Mouse (Mus musculus): Measurements from ENCODE around the gene Olfr1383. TPM values are rescaled to one million over a fixed set of nuclear protein-coding genes. Genes with fewer than 3 reads are reported as not detected.

Olfr1383 gene
- not detected for polyA plus RNA-seq (2015; fragmentation: Illumina TruSeq; extraction: RNeasy Lipid Tissue Mini Kit (QIAGEN cat#74804); ENCODE audit: low read depth, low replicate concordance)

DNA sequence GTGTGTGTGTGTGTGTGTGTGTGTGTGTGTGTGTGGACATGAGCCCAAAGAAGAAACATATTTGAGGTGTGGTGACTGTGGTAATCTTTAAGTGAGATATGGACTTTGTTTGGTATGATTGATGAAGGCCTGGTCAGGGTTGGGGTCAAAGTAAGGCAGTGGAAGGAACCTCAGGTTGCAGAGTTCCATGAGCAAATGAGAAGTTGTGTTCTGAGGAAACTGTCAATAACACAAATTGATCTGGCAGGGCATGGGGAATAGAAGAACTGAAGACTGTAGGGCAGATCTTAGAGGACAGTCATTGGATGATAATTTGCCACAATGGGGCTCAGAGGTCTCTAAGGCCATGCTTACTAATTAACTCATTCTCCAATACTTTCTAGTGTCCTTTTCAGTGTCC lies at the start of gene Olfr1383:
TSS of gene Olfr1383 (plus strand) at position 301 of the 400 bp plus-strand sequence.

DNA sequence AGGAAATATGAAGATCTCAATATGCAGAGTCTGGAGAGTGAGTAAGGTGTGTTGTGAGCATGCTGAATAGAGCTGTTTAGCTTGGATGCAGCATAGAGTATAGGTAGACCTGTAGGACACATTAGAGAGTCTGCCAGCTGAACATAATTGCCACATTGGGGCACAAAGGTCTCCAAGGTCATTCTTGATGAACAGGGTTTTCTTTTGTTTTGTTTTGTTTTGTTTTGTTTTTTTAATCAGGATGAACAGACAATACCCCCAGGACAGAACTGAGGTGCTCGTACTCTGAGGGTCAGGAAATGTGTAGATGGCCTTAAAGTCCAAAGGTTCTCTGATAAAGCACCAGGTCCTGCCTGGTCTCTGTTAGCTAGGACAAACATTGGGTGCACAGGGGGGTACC lies 30.7 kb upstream of the Olfr1383 start, which contains the start of gene Olfr1385:
TSS of gene Olfr1385 (plus strand) at position 301 of the 400 bp plus-strand sequence.

DNA sequence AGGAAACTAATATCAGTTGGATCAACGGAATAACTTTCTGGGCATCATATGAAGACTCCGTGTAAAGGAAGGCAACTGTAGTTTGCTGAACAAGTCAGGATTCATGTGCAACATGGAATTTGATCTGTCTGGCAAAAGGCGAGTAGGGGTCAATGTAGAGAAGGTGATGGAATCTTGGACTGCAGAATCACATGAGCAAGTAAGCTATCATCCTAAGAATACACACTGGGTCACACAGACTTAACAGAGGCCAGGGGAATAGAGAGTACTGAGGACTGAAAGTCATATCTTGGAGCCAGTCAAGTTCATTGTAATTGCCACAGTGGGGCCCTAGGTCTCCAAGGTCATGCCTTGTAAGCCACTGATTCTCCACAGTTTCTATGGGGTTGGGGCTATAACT lies 8.5 kb downstream of the Olfr1383 start, which contains the start of gene Olfr1382:
TSS of gene Olfr1382 (plus strand) at position 301 of the 400 bp plus-strand sequence.

GRCm38 (mm10) chr11:49543149-49543548 lies 23.7 kb downstream of the Olfr1383 start, which contains the start of gene Olfr1381:
Gene Olfr1381 (plus strand): TSS chr11:49543449.

GRCm38 (mm10) chr11:49556578-49556977 lies 37.1 kb downstream of the Olfr1383 start, which contains the start of gene Olfr1380:
Gene Olfr1380 (plus strand): TSS chr11:49556878.

Other genes with a start within 250 kb of the Olfr1383 start
- gene Olfr1393, start 241.3 kb upstream of the Olfr1383 start, polyA plus RNA-seq (2015; fragmentation: Illumina TruSeq; extraction: RNeasy Lipid Tissue Mini Kit (QIAGEN cat#74804); ENCODE audit: low read depth, low replicate concordance), result 0.80 TPM
- not detected for gene Olfr1392, start 234.4 kb upstream of the Olfr1383 start, polyA plus RNA-seq (2015; fragmentation: Illumina TruSeq; extraction: RNeasy Lipid Tissue Mini Kit (QIAGEN cat#74804); ENCODE audit: low read depth, low replicate concordance)
- not detected for gene Olfr10, start 214.9 kb upstream of the Olfr1383 start, polyA plus RNA-seq (2015; fragmentation: Illumina TruSeq; extraction: RNeasy Lipid Tissue Mini Kit (QIAGEN cat#74804); ENCODE audit: low read depth, low replicate concordance)
- gene Olfr1391, start 196.9 kb upstream of the Olfr1383 start, polyA plus RNA-seq (2015; fragmentation: Illumina TruSeq; extraction: RNeasy Lipid Tissue Mini Kit (QIAGEN cat#74804); ENCODE audit: low read depth, low replicate concordance), result not detected
- gene Olfr1390, start 184.5 kb upstream of the Olfr1383 start, polyA plus RNA-seq (2015; fragmentation: Illumina TruSeq; extraction: RNeasy Lipid Tissue Mini Kit (QIAGEN cat#74804); ENCODE audit: low read depth, low replicate concordance), result not detected
- gene Olfr1389, start 96.6 kb upstream of the Olfr1383 start, polyA plus RNA-seq (2015; fragmentation: Illumina TruSeq; extraction: RNeasy Lipid Tissue Mini Kit (QIAGEN cat#74804); ENCODE audit: low read depth, low replicate concordance), result not detected
- gene Olfr1388, start 83.0 kb upstream of the Olfr1383 start, polyA plus RNA-seq (2015; fragmentation: Illumina TruSeq; extraction: RNeasy Lipid Tissue Mini Kit (QIAGEN cat#74804); ENCODE audit: low read depth, low replicate concordance), result 0.13 TPM
- not detected for gene Olfr1387, start 64.3 kb upstream of the Olfr1383 start, polyA plus RNA-seq (2015; fragmentation: Illumina TruSeq; extraction: RNeasy Lipid Tissue Mini Kit (QIAGEN cat#74804); ENCODE audit: low read depth, low replicate concordance)
- not detected for gene Olfr1386, start 54.6 kb upstream of the Olfr1383 start, polyA plus RNA-seq (2015; fragmentation: Illumina TruSeq; extraction: RNeasy Lipid Tissue Mini Kit (QIAGEN cat#74804); ENCODE audit: low read depth, low replicate concordance)
- not detected for gene Olfr1385, start 30.6 kb upstream of the Olfr1383 start, polyA plus RNA-seq (2015; fragmentation: Illumina TruSeq; extraction: RNeasy Lipid Tissue Mini Kit (QIAGEN cat#74804); ENCODE audit: low read depth, low replicate concordance)
- not detected for gene Olfr1384, start 12.9 kb upstream of the Olfr1383 start, polyA plus RNA-seq (2015; fragmentation: Illumina TruSeq; extraction: RNeasy Lipid Tissue Mini Kit (QIAGEN cat#74804); ENCODE audit: low read depth, low replicate concordance)
- not detected for gene Olfr1382, start 8.6 kb downstream of the Olfr1383 start, polyA plus RNA-seq (2015; fragmentation: Illumina TruSeq; extraction: RNeasy Lipid Tissue Mini Kit (QIAGEN cat#74804); ENCODE audit: low read depth, low replicate concordance)
- gene Olfr1381, start 23.8 kb downstream of the Olfr1383 start, polyA plus RNA-seq (2015; fragmentation: Illumina TruSeq; extraction: RNeasy Lipid Tissue Mini Kit (QIAGEN cat#74804); ENCODE audit: low read depth, low replicate concordance), result not detected
- gene Olfr1380, start 37.2 kb downstream of the Olfr1383 start, polyA plus RNA-seq (2015; fragmentation: Illumina TruSeq; extraction: RNeasy Lipid Tissue Mini Kit (QIAGEN cat#74804); ENCODE audit: low read depth, low replicate concordance), result not detected
- 1.4 TPM for gene Flt4, start 89.6 kb downstream of the Olfr1383 start, polyA plus RNA-seq (2015; fragmentation: Illumina TruSeq; extraction: RNeasy Lipid Tissue Mini Kit (QIAGEN cat#74804); ENCODE audit: low read depth, low replicate concordance)
- gene Scgb3a1, start 144.0 kb downstream of the Olfr1383 start, polyA plus RNA-seq (2015; fragmentation: Illumina TruSeq; extraction: RNeasy Lipid Tissue Mini Kit (QIAGEN cat#74804); ENCODE audit: low read depth, low replicate concordance), result not detected
- 31.2 TPM for gene Cnot6, start 193.1 kb downstream of the Olfr1383 start, polyA plus RNA-seq (2015; fragmentation: Illumina TruSeq; extraction: RNeasy Lipid Tissue Mini Kit (QIAGEN cat#74804); ENCODE audit: low read depth, low replicate concordance)